Mouse (Mus musculus): ENCODE data around the gene Prss29. TPM values are rescaled to one million over a fixed set of nuclear protein-coding genes. Genes with fewer than 3 reads are reported as not detected.

Prss29 gene
- total and polyA plus RNA-seq, 2 experiments, result not detected

- DNase-seq (ENCODE audit: extremely low read depth, low read depth, low spot score), result peak; percentile 64
- H3K79me2 ChIP-seq (ENCODE audit: control insufficient read depth, insufficient read depth, low read length), result peaks cover 24% of the 10 kb centered on the region
- H3K9ac ChIP-seq (ENCODE audit: low read depth, low read length), result peak within 1 kb of the TSS; percentile 92
- 36% methylated on average over 9 of the region's 9 CpGs for WGBS
- no peak for TF ChIP-seq POLR2A (IDR thresholded peaks at IDR 0.05; ENCODE audit: extremely low read depth, insufficient read depth, low read length)
- no peak for TF ChIP-seq CTCF (IDR thresholded peaks at IDR 0.05; ENCODE audit: low read depth, low read length)
- no peaks in the 10 kb centered on the region for H3K36me3 ChIP-seq (ENCODE audit: control insufficient read depth, insufficient read depth, low read length)
- peak within 1 kb of the TSS; percentile 91 for H3K4me3 ChIP-seq (ENCODE audit: insufficient read depth, low read depth, low read length)
- H3K27me3 ChIP-seq (ENCODE audit: control insufficient read depth, insufficient read depth, low read length), result no peaks in the 10 kb centered on the region
- peak within 1 kb of the TSS; percentile 96 for H3K27ac ChIP-seq (replicated peaks; ENCODE audit: insufficient read depth, low read depth, low read length)
- peaks cover 34% of the 10 kb centered on the region for H3K4me1 ChIP-seq (ENCODE audit: control insufficient read depth, insufficient read depth, low read length)
Observed at GRCm38 (mm10) chr17:25274571-25275346, 43.7 kb upstream of the Prss29 start, which contains the start of gene Ube2i. TSS of gene Ube2i (minus strand) at chr17:25274622.

GRCm38 (mm10) chr17:25275833-25276232 lies 42.6 kb upstream of the Prss29 start:
- DNase-seq (ENCODE audit: extremely low read depth, low read depth, low spot score), result no peak
- peak overlapping the region; percentile 69 for H3K27ac ChIP-seq (replicated peaks; ENCODE audit: insufficient read depth, low read depth, low read length)
- no peak overlapping the region for H3K9ac ChIP-seq (ENCODE audit: low read depth, low read length)
- no peak for TF ChIP-seq CTCF (IDR thresholded peaks at IDR 0.05; ENCODE audit: low read depth, low read length)
- TF ChIP-seq POLR2A (IDR thresholded peaks at IDR 0.05; ENCODE audit: extremely low read depth, insufficient read depth, low read length), result no peak
- H3K27me3 ChIP-seq (ENCODE audit: control insufficient read depth, insufficient read depth, low read length), result no peaks in the 10 kb centered on the region
- H3K4me1 ChIP-seq (ENCODE audit: control insufficient read depth, insufficient read depth, low read length), result peaks cover 28% of the 10 kb centered on the region
- H3K4me3 ChIP-seq (ENCODE audit: insufficient read depth, low read depth, low read length), result no peak overlapping the region
- peaks cover 21% of the 10 kb centered on the region for H3K79me2 ChIP-seq (ENCODE audit: control insufficient read depth, insufficient read depth, low read length)
- 100% methylated on average over 3 of the region's 3 CpGs for WGBS
- no peaks in the 10 kb centered on the region for H3K36me3 ChIP-seq (ENCODE audit: control insufficient read depth, insufficient read depth, low read length)

- peak overlapping the region; percentile 26; the same call in 1 of the 2 replicates for H3K4me3 ChIP-seq (ENCODE audit: insufficient read depth, low read depth, low read length)
- no peaks in the 10 kb centered on the region for H3K36me3 ChIP-seq (ENCODE audit: control insufficient read depth, insufficient read depth, low read length)
- peak overlapping the region; percentile 93 for H3K27ac ChIP-seq (replicated peaks; ENCODE audit: insufficient read depth, low read depth, low read length)
- DNase-seq (ENCODE audit: extremely low read depth, low read depth, low spot score), result peak; percentile 99
- H3K9ac ChIP-seq (ENCODE audit: low read depth, low read length), result peak overlapping the region; percentile 62
- TF ChIP-seq POLR2A (IDR thresholded peaks at IDR 0.05; ENCODE audit: extremely low read depth, insufficient read depth, low read length), result 0 out of 2 replicates have a peak, but pooled peaks have one; percentile 29
- TF ChIP-seq CTCF (IDR thresholded peaks at IDR 0.05; ENCODE audit: low read depth, low read length), result no peak
- 7% methylated on average over 11 of the region's 11 CpGs for WGBS
- peaks cover 4% of the 10 kb centered on the region; the same call in 1 of the 2 replicates for H3K4me1 ChIP-seq (ENCODE audit: control insufficient read depth, insufficient read depth, low read length)
- no peaks in the 10 kb centered on the region for H3K27me3 ChIP-seq (ENCODE audit: control insufficient read depth, insufficient read depth, low read length)
- no peaks in the 10 kb centered on the region for H3K79me2 ChIP-seq (ENCODE audit: control insufficient read depth, insufficient read depth, low read length)
Observed at GRCm38 (mm10) chr17:25282133-25282532, 36.3 kb upstream of the Prss29 start.

- no peak overlapping the region for H3K27ac ChIP-seq (replicated peaks; ENCODE audit: insufficient read depth, low read depth, low read length)
- H3K4me1 ChIP-seq (ENCODE audit: control insufficient read depth, insufficient read depth, low read length), result peaks cover 4% of the 10 kb centered on the region; the same call in 1 of the 2 replicates
- TF ChIP-seq CTCF (IDR thresholded peaks at IDR 0.05; ENCODE audit: low read depth, low read length), result peak; percentile 85
- TF ChIP-seq POLR2A (IDR thresholded peaks at IDR 0.05; ENCODE audit: extremely low read depth, insufficient read depth, low read length), result no peak
- no peak overlapping the region for H3K4me3 ChIP-seq (ENCODE audit: insufficient read depth, low read depth, low read length)
- no peaks in the 10 kb centered on the region for H3K79me2 ChIP-seq (ENCODE audit: control insufficient read depth, insufficient read depth, low read length)
- no peak overlapping the region for H3K9ac ChIP-seq (ENCODE audit: low read depth, low read length)
- WGBS, result 26% methylated on average over 3 of the region's 3 CpGs
- DNase-seq (ENCODE audit: extremely low read depth, low read depth, low spot score), result peak; percentile 67
- H3K36me3 ChIP-seq (ENCODE audit: control insufficient read depth, insufficient read depth, low read length), result no peaks in the 10 kb centered on the region
- H3K27me3 ChIP-seq (ENCODE audit: control insufficient read depth, insufficient read depth, low read length), result no peaks in the 10 kb centered on the region
Observed at GRCm38 (mm10) chr17:25285033-25285432, 33.4 kb upstream of the Prss29 start.

- no peaks in the 10 kb centered on the region for H3K27me3 ChIP-seq (ENCODE audit: control insufficient read depth, insufficient read depth, low read length)
- no peak overlapping the region for H3K4me3 ChIP-seq (ENCODE audit: insufficient read depth, low read depth, low read length)
- no peaks in the 10 kb centered on the region for H3K79me2 ChIP-seq (ENCODE audit: control insufficient read depth, insufficient read depth, low read length)
- no peaks in the 10 kb centered on the region for H3K36me3 ChIP-seq (ENCODE audit: control insufficient read depth, insufficient read depth, low read length)
- H3K9ac ChIP-seq (ENCODE audit: low read depth, low read length), result no peak overlapping the region
- no peaks in the 10 kb centered on the region for H3K4me1 ChIP-seq (ENCODE audit: control insufficient read depth, insufficient read depth, low read length)
- TF ChIP-seq POLR2A (IDR thresholded peaks at IDR 0.05; ENCODE audit: extremely low read depth, insufficient read depth, low read length) (no peak), CTCF (IDR thresholded peaks at IDR 0.05; ENCODE audit: low read depth, low read length) (peak; percentile 85)
- H3K27ac ChIP-seq (replicated peaks; ENCODE audit: insufficient read depth, low read depth, low read length), result no peak overlapping the region
- WGBS, result 33% methylated on average over 4 of the region's 4 CpGs
- no peak for DNase-seq (ENCODE audit: extremely low read depth, low read depth, low spot score)
Observed at GRCm38 (mm10) chr17:25288842-25289241, 29.6 kb upstream of the Prss29 start.

- TF ChIP-seq CTCF (IDR thresholded peaks at IDR 0.05; ENCODE audit: low read depth, low read length) (no peak), POLR2A (IDR thresholded peaks at IDR 0.05; ENCODE audit: extremely low read depth, insufficient read depth, low read length) (no peak)
- Histone ChIP-seq H3K27ac (replicated peaks; ENCODE audit: insufficient read depth, low read depth, low read length) (no peak overlapping the region), H3K79me2 (ENCODE audit: control insufficient read depth, insufficient read depth, low read length) (no peaks in the 10 kb centered on the region), H3K36me3 (ENCODE audit: control insufficient read depth, insufficient read depth, low read length) (no peaks in the 10 kb centered on the region), H3K9ac (ENCODE audit: low read depth, low read length) (no peak overlapping the region), H3K4me1 (ENCODE audit: control insufficient read depth, insufficient read depth, low read length) (no peaks in the 10 kb centered on the region), H3K27me3 (ENCODE audit: control insufficient read depth, insufficient read depth, low read length) (no peaks in the 10 kb centered on the region), H3K4me3 (ENCODE audit: insufficient read depth, low read depth, low read length) (no peak overlapping the region)
- DNase-seq (ENCODE audit: extremely low read depth, low read depth, low spot score), result no peak
- 20% methylated on average over 4 of the region's 4 CpGs for WGBS
Observed at GRCm38 (mm10) chr17:25290411-25290810, 28.0 kb upstream of the Prss29 start.

Data from liver, adult 2 months (tissue).